Mouse (Mus musculus) bone marrow macrophage, adult 2 months (primary cell): ENCODE results near the gene Lpcat3. TPM values are rescaled to one million over a fixed set of nuclear protein-coding genes. Genes with fewer than 3 reads are reported as not detected.
"Not testable (repeated sequence)": the region's sequence is repeated elsewhere in the genome, so short reads cannot be mapped to it uniquely, and the experiment has no call there.

Experiments used
- H3K27ac ChIP-seq: 2 replicates; pipeline ENCODE4 v1.5.1; 2012; ENCODE audit warnings: low read depth, low read length; ENCODE audit not compliant: insufficient read depth
- H3K4me1 ChIP-seq: 2 replicates; pipeline ENCODE4 v1.6.1; 2012; ENCODE audit warnings: low read length; ENCODE audit not compliant: control insufficient read depth, insufficient read depth
- H3K4me3 ChIP-seq: 2 replicates; pipeline ENCODE4 v1.5.1; 2012; ENCODE audit warnings: mild to moderate bottlenecking, low read length, moderate library complexity; ENCODE audit not compliant: insufficient read depth
- CTCF ChIP-seq: IDR thresholded peaks from 2 replicates; pipeline ENCODE4 v1.5.1; 2012; ENCODE audit warnings: low read depth, mild to moderate bottlenecking, low read length, moderate library complexity
- POLR2A ChIP-seq: IDR thresholded peaks from 2 replicates; pipeline ENCODE4 v1.6.1; 2012; ENCODE audit warnings: mild to moderate bottlenecking, low read depth, low read length, borderline replicate concordance
- polyA plus RNA-seq: library from polyadenylated mRNA; stranded (reverse); fragments of >200 nt; gene quantifications from 2 replicates; pipeline ENCODE4 v1.2.4, GENCODE M21; 2012; ENCODE audit not compliant: missing spikeins, insufficient read depth, insufficient read length

Gene Lpcat3
- polyA plus RNA-seq, 1 experiment, result 57.4 TPM

DNA sequence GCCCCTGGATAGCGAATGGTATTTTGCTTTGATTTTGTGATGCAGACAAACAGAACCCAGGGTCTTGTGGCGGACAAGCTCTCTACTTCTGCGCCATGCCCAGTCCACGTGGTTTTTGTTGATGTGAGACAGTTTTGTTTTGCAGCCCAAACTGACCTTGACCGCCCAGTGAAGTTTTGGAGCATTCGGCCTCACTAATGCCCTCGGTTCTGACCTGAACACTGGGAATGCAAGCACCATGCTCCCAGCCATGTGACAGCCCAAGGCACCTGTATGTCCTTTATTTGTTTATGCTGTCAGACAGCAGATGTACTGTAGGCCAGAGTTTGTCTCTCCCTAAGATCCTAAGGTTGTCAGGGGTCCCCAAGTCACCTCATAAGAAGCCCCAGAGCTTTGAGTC lies 11.8 kb downstream of the Lpcat3 start:
- no peak overlapping the region for H3K4me3 ChIP-seq
- H3K4me1 ChIP-seq, result peaks cover 22% of the 10 kb centered on the region
- TF ChIP-seq CTCF, result no peak
- TF ChIP-seq POLR2A, result no peak
- no peak overlapping the region for H3K27ac ChIP-seq

GRCm38 (mm10) chr6:124676171-124676570 lies 13.3 kb downstream of the Lpcat3 start:
- H3K4me1 ChIP-seq, result peaks cover 11% of the 10 kb centered on the region
- no peak overlapping the region for H3K27ac ChIP-seq
- no peak overlapping the region for H3K4me3 ChIP-seq
- TF ChIP-seq POLR2A (no peak), CTCF (no peak)

DNA sequence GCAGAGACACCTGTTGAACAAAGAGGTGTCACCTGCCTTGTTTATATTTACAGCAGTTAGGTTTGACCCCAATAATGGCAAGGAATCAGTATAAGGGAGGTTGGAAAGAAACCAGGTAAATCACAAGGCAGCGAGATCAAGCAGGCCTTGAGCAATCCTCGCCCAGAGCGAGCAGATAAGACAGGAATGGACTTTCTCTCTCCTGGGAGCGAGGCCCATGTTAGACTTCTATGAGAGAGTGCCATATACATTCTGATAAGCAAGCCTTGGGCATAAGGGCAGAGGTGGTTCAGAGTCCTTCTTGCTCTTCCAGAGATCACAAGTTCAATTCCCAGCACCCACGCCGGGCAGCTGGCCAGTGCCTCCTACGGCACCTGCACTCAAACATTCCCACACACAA lies 15.9 kb downstream of the Lpcat3 start:
- Histone ChIP-seq H3K4me3 (no peak overlapping the region), H3K27ac (no peak overlapping the region), H3K4me1 (peaks cover 16% of the 10 kb centered on the region)
- no peak for TF ChIP-seq CTCF
- no peak for TF ChIP-seq POLR2A

GRCm38 (mm10) chr6:124679486-124679885 lies 16.7 kb downstream of the Lpcat3 start:
- H3K4me3 ChIP-seq, result no peak overlapping the region
- no peak for TF ChIP-seq POLR2A
- TF ChIP-seq CTCF, result no peak
- no peak overlapping the region for H3K27ac ChIP-seq
- peaks cover 21% of the 10 kb centered on the region for H3K4me1 ChIP-seq

- H3K4me3 ChIP-seq, result not testable (repeated sequence)
- peaks cover 36% of the 10 kb centered on the region for H3K4me1 ChIP-seq
- H3K27ac ChIP-seq, result peak overlapping the region; percentile 9; the same call in 1 of the 2 replicates
These were observed 19.5 kb downstream of the Lpcat3 start for GRCm38 (mm10) chr6:124682291-124682690.

DNA sequence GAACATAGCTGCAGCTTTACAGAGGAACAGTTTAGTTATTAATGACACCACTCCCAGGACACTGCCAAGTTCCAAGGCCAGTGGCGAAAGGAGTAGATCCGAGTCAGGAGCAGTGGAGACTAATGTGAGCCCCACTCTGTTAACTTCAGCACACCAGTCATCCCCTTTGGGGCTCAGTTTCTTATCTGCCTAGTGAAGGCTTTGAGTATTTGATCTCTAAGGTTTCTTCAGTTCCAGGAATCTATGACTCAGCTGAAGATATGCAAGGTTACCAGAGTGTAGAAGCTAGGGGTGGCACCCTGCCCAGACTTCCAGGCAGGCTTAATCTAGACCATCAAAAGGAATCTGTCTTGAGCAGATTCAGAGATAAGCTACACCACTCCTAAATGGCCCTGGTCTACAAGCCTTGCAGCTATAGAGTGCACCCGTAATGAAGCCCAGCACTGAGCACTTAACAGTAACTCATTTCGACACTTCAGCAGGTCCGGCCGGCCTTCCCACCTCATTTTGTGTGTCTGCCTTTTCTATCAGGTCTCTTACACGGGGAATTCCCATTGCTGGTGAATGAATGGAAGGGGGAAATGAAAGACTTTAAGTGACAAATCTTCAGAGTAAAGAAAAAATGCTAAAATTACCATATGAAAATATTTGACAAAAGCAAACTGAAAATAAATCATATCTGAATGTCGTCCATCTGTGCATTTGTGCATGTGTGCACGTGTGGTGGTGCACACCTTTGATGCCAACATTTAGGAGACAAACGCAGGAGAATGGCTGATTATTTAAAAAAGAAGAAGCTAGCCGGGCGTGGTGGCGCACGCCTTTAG lies 21.0 kb downstream of the Lpcat3 start:
- H3K4me1 ChIP-seq, result peaks cover 48% of the 10 kb centered on the region
- H3K27ac ChIP-seq, result no peak overlapping the region
- no peak overlapping the region for H3K4me3 ChIP-seq
- no peak for TF ChIP-seq CTCF
- no peak for TF ChIP-seq POLR2A

GRCm38 (mm10) chr6:124685606-124686386 lies 23.0 kb downstream of the Lpcat3 start:
- TF ChIP-seq CTCF, result no peak
- no peak for TF ChIP-seq POLR2A
- Histone ChIP-seq H3K4me1 (peaks cover 58% of the 10 kb centered on the region), H3K4me3 (no peak overlapping the region), H3K27ac (no peak overlapping the region)

GRCm38 (mm10) chr6:124686644-124687043 lies 23.8 kb downstream of the Lpcat3 start:
- H3K27ac ChIP-seq, result not testable (repeated sequence)
- peaks cover 58% of the 10 kb centered on the region for H3K4me1 ChIP-seq
- TF ChIP-seq CTCF, result peak; percentile 23; the same call in 1 of the 2 replicates

DNA sequence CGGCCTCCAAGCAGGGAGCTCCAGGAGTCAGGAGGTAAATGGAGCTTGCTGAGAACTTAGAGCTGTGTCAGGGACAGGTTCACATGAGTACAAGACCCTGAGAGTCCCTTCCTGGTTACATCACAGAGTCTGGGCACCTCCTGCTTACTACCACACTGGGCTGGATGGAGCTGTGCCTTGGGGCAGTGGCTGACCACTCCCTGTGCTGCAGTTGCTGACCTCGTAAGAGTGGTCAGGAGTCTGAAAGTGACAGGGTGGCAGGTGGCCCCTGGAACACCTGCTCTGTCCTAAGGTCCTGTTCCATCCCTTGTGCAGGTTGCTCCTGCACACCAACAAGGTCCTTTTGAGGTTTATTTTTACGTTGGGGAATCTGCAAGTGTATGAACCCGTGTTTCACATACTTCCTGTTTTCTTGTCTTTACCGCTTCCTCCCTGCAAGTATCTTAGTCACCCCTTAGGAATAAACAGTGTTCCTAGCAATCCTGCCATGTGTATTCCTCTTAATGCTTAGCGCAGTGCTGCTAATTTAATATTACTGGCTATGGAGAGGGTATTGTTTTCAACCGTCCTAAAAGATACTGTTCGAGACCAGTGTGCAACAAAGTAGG lies 25.4 kb downstream of the Lpcat3 start:
- peak overlapping the region; percentile 93 for H3K27ac ChIP-seq
- H3K4me3 ChIP-seq, result peak overlapping the region; percentile 50
- H3K4me1 ChIP-seq, result peaks cover 53% of the 10 kb centered on the region
- no peak for TF ChIP-seq POLR2A
- TF ChIP-seq CTCF, result no peak

More at GRCm38 (mm10) chr6:124686644-124687043, 23.8 kb downstream of the Lpcat3 start:
- not testable (repeated sequence) for H3K4me3 ChIP-seq

DNA sequence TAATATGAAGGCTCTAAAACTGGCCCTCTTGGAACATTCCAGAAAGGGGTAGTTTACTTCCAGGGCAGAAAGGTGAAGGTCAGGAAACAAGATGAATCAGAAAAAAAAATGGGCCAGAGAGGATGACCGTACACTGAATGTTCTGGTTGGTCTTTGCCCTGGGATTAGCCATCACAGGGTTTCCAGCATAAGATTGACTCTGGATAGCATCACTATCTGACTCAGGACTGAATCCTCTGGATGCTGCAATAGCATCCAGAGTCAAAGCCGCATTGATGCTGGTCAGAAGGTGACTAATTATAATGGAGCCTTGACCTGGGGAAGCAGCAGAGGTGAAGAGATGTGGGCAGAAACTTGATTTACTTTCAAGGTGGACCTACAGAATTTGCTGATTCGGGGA lies 26.2 kb downstream of the Lpcat3 start:
- no peak overlapping the region for H3K4me3 ChIP-seq
- peaks cover 50% of the 10 kb centered on the region for H3K4me1 ChIP-seq
- TF ChIP-seq CTCF (no peak), POLR2A (no peak)
- H3K27ac ChIP-seq, result peak overlapping the region; percentile 93
